Mouse (Mus musculus) ES-Bruce4 (cell line): Measurements from ENCODE around the gene Tbcd.

Source experiments
- CTCF ChIP-seq: IDR thresholded peaks from one replicate; pipeline ENCODE4 v1.8.1; 2011; ENCODE audit warnings: low read depth, low read length
- EP300 ChIP-seq: IDR thresholded peaks from 2 replicates; pipeline ENCODE4 v1.6.1; 2011; ENCODE audit warnings: low read depth, low read length; ENCODE audit not compliant: insufficient read depth

- TF ChIP-seq CTCF = no peak
- no peak for TF ChIP-seq EP300
Measured at GRCm38 (mm10) chr11:121522156-121522762, 70.5 kb downstream of the Tbcd start.
